Mouse (Mus musculus): ENCODE data around the gene Bid.

The Bid gene

DNA sequence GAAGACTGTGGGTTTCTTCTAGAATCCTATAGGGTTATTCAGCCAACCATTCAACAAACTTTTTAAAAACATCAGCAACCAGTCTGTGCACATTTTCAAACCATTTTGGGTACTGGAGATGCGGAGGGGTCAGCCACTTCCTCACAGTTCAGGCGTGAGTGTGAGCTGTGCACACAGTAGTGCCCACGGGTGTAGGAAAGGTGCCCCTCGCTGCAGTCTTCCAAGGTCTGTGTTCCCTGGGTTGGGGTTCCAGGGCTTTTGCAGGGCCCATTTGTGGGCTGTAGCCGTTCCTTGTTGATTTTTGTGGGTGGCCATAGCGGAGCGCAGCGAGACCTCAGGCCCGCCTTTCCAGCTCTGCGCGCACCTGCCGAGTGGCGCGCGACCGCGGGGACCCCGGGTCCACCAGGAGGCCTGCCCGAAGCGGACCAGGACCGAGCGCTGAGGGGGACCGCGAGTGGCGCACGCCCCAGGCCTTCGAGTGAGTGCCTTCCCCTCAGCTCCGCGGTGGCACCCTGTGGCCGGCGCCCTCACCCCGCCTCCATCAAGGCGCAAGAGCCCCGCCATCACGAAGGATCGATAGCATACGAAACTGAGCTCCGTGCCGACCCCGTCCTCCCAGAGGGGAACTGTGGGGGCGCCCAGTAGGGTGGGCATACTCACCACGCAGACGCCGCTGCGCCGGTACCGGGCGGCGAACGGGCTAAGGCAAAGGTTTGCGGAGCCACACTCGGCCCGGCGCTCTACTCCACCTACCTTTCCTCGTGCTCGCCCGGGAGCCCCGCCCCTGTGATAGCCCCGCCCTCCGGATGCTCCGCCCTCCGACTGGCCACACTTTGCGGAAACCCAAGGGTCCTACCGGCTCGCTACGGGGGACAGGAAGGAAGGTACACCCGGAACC lies at the start of gene Bid:
Gene Bid, minus strand, starts transcription at position 780 of the 898 bp plus-strand sequence.
- DNase-seq = peak; percentile 94 to 95

DNA sequence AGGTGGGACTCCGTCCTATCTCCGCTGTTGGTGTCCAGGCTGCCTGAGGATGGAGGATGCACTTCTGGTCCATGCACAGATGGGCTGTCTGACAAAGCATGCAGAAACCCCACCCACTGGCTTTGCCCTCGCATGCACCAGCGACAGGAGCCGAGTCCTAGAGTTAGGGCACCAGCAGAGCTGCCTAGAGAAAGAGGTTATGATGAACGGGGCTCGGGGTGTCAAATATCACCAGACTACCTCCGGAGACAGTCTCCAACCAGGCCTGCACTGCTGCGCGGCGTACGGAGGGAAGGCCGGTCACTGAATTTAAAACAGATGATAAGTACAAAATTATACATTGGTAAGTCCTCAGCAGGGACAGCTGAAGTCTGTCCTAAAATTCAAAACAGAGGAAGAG lies 49.2 kb upstream of the Bid start:
- no peak for DNase-seq

DNA sequence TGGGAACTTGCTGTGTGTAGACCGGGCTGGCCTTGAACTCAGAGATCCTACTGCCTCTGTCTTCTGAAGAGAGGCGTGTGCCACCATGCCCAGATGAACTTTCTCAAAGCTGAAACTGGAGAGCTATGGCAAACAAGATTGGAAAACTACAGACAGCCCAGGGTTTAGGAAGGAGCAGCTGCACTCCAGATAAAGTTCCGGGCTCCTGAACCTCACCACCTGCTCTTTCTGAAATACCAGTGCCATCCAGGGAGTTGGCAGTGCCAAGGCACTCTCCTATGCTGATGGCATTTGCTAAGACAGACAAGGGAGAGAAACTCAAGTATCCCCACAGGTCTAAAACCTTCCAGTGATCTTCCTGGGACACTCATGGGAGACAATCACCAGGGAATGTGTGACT lies 47.5 kb upstream of the Bid start:
- no peak for DNase-seq

DNA sequence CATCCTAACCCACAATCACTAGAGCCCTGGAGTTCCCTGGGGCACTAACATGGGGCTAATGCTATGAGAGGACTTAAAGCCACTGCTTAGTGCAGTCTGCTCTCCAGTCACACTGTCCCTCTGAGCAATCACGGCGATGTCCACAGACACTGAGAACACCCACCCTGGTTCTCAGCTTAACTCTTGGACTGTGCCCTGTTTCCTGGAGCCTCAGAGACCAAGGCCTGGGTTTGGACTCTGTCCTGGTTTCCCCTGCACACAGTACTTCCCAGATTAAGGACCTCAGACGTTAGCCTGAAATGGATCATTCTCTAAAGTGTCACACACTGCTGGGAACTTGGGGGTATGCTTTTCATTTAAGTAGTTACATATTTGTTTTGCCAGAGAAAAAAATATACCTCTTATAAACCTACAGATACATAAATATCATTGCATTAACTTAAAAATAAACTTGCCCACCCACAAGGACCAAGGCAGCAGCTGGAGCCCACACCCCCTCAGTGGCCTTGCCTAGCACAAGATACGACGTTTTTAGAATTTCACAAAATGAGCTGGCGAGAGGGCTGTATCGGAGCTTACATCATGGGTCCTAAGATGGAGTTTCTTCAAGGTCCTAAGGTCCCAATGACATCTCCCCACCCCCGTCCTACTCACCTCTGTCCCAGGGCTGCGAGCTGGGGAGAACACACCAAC lies 43.8 kb upstream of the Bid start:
- no peak for DNase-seq

DNA sequence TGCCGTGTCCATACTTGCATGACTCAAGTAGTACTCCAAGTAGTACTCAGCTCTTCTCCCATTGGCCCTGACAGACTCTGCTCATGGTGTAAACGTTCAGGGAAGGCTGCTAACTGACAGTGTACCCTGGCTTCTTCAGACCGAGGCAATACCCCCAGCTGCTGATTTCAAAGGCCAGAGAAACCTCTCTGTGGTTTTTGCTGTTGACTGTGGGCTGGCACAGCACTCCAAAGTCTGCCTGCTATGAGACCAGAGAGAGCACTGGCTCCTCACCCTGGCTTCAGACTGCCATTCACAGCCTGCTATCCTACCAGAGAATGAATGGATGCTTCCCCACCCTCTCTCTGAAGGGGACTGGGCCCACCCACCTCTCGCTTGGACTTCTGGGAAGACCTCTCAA lies 40.7 kb upstream of the Bid start:
- no peak for DNase-seq

DNA sequence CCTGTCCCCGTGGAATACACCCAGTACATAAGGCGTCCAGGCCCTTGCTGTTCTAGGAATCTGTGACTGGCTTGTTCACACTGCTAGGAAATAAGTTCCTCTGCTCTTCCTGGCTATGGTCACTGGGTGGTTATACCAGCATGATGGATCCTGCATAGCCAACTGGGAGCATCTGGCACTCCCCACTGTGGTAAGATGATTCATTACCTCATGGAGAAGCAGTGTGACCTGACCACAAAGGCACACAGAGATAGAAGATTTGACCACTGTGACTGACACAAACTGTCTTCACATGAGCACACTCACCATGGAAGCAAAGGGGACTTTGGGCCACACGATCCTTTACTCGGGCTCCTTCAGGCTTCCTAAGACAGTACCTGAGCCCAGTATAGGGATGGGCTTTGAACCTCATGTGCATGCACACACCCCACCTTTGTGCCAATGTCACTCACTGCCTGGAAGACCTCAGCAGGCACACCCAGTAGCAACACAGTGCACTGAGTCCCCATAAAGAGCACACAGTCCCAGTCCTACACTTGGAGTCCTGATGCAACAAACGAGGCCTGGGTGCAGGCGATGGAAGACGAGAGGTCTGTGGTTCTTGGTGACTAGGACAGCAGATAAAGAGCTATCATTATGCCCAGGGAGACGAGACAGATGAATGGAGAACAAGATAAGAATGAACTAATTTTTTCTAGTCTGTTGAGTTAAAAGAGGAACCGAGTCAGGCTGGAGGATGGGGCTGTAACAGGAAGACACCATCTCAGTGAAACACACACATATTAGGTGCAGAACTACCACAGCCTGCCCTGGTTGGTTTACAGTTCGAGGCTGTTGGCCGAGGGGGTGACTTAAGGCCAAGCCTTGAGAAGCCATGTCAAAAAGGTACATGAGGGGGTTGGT lies 39.9 kb upstream of the Bid start:
- DNase-seq = no peak

DNA sequence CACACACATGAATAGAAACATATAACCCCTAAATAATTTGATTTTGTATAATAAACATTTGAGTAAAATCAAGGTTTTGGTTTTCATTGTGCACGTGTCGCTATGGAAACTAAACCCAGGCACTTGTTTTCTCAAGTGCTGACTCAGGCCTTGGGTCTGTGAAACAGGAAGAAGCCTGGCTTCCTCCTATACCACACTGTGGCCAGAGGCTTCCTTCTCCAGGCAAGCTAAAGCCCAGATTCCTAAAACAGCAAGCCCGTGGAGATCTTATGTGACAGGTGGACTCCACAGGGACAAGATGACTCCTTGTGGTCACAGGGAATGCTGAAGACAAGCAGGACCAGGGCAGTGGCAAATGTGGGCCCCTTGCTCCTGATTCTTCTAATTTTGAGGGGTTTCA lies 38.6 kb upstream of the Bid start:
- no peak for DNase-seq

DNA sequence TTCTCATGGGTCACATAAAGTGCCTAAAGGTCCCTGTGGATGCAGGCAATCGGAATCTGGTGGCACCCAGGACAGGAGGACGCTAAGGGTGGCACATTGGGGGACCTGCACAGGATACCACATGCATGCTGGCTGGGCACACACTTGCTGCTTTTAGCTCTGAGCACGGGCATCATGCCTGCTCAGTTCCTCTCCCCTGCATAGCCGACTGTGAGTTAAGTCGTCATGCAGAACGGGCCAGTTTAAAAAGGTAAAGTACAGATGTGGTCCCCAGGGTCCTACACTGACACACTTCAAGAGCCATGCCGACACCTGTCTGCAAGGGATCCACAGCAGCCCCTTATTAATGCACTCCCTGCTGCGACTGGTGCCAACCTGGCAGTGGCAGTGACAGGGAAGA lies 37.6 kb upstream of the Bid start:
- DNase-seq = no peak

DNA sequence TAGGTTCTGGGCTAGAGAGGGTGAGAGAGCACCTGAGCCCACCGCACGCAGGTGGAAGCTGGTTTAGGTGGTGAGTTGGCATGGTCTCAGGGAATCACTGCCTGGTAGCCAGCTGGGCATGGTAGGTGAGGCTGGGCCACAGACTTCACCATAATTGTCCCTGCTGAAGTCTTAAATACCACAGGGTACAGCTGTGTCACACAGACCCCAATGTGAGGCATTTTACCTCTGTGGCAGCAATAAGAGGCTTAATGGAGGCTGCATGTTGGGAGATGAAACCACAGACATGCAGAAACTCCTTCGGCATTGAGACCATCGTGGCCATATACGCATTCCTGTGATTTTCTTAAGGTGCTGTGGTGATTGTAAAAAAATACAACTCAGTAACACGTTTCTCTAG lies 35.8 kb upstream of the Bid start:
- DNase-seq = no peak

DNA sequence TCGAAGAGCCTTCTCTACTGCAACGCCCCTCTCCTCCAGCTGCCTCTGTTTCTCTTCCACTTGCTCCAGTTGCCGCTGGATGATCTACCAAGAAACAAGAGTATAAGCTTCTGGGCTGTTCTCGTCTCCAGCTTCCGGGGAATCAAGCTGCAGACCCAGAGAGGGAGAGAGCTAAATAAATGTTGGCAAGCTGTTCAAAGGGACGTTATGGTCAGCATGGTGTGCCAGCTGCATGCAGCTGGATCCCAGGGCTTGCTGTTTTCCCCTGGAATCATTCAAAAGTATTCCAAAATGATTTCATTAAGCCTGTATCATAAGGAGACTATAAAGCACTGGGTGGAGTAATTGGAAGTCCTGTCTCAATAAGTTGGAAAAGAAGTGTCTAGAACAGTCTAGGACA lies 34.7 kb upstream of the Bid start:
- no peak for DNase-seq

DNA sequence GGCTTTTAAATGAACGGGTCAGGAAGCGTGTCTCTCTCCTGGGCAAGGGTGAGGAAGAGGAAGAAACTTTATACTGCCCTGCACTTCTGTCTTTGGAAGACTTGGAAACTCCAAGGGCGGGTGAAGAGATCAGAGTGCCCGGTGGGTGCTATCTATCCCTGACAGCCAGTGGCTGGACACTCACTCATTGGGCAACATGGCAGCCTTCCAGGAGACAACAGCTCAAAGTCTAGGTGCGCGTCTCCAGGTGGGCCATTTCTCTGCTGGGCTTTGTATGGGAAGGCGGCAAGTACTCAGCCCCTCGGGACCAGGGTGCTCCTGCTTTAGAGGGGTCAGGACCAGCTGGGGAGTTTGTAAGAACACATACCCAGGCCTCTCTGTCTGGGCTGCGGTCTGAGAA lies 28.9 kb upstream of the Bid start:
- no peak for DNase-seq

DNA sequence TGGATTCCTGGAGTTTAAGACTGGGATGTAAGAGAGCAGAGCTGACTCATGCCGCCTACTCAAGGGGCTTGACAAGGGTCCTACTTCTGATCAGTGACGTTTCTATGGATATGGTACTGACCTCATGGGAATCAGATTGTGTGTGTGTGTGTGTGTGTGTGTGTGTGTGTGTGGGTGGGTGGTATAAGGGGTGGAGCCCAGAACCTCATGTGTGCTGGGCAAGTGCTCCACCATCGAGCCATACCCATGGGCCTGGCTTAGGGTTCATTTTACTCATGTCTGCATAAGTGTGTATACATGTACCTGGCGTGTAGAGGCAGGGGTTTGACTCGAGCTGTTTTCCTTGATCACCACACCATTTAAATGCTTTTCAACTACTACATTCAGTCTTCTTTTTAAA lies 27.3 kb upstream of the Bid start:
- no peak for DNase-seq

DNA sequence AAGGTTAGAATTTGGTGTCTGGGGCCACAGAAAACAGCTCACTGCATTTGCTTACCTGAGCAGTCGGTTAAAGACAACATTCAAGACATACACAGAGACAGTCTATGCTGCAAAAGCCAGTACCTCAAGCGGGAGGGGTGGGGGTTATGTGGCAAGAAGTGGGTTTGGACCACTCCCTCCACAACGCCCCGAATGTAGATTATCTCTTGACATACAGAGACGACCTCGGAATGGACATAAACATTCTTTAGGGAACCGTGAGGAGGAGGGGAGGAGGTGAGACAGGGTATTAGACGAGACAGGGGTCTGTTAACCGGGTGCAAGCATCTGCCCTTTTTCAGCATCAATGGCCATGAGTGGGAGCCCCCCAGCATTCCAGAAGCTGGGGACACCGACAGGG lies 26.9 kb upstream of the Bid start:
- DNase-seq = no peak

DNA sequence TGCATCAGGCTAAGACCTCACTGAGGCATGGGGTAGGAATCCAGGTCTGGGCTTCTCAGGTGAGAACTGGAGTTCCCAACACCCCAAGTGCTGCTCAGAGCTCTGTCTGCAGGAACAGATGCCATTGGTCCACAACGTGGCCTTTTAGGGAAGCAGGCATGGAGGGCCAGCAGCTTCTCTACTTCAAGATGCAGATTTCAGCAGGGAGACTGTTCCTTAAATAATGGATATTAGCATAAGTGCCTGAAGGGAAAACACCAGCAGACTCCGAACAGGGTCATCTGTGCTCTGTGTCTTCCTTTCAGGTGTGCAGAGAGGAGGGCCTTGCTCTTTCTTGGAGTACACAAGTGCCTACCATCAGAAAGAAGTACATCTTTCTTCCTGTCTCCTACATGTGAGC lies 26.4 kb upstream of the Bid start:
- DNase-seq = no peak

DNA sequence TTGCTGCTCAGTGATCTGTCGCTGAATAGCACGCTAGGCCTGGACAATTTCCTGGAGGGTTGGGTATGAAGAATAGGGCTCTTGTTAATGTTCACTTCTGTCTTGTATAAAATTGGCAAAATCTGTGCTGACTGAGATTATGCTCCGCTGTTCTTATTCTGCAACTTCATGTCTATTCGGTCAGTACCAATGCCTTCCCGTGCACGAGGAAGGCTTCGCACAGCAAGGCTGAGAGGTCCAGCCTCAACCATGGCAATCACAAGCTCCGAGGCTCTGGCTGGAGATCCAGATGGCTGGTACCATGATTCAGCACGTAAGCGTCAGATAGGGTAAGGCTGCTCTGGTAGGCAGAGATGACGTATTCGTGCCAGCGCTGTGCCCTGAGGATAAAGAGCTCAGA lies 24.9 kb upstream of the Bid start:
- DNase-seq = no peak

DNA sequence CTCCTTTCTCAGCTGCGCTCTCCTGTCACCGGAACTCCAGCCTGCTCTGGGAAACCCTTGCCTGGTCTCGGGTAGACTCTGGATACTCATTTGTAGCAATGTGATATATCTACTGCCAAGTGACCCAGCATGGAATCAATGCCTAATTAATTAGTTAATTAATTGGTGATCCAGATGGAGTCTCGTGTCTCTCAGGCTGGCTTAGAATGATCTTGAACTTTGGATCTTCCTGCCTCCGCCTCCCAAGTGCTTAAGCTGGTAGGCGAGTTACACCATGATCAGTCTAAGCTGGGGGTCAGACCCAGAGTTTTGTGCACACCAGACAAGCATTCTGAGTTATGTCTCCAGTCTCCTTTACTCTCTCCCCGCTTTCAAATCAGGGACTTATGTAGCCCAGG lies 24.4 kb upstream of the Bid start:
- DNase-seq = no peak

DNA sequence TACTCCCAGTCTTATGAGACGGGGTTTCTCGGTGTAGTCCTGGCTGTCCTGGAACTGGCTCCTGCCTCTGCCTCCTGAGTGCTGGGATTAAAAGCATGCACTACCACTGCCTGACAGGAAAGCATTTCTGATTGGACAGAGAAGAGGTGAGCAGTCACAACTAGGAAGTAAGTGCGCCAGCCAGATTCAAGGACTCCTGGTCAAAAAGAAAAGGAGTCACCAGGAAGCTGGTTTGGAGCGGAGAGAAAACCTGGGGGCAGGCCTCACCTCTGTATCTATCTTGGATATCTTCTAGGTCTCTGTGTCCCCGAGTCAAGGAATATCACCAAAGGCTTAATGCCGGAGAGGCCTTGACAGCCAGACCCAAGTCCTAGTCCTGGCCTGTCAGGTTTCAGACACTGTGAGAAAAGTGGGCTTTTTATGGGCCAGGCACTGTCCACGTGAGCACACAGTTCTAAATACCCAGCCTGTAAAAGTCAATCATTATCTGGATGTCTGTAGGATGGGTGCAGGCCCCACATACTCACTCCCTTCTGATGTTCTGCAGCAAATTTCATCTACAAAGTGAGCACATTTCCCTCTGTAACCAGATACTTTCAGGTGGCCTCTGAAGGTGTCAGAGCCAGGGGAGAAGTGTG lies 23.9 kb upstream of the Bid start:
- DNase-seq = no peak

DNA sequence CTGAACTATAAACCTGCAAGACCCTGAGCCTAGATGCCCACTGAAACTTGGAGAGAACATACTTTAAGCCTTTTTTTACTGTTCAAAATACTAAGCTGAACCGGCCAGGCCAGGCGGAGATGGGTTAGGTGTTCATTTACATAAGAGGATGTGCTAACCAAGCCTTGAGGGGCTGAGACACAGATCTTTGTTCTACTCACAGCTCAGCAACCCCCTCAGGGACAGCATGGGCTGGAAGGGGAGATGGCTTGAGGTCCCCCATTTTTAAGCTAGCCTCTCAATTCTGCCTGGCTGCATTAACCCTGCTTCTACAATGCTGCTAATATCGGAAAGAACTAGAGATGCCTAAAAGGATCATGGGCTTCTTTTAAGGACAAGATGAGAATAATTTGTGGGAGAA lies 23.1 kb upstream of the Bid start:
- DNase-seq = no peak

DNA sequence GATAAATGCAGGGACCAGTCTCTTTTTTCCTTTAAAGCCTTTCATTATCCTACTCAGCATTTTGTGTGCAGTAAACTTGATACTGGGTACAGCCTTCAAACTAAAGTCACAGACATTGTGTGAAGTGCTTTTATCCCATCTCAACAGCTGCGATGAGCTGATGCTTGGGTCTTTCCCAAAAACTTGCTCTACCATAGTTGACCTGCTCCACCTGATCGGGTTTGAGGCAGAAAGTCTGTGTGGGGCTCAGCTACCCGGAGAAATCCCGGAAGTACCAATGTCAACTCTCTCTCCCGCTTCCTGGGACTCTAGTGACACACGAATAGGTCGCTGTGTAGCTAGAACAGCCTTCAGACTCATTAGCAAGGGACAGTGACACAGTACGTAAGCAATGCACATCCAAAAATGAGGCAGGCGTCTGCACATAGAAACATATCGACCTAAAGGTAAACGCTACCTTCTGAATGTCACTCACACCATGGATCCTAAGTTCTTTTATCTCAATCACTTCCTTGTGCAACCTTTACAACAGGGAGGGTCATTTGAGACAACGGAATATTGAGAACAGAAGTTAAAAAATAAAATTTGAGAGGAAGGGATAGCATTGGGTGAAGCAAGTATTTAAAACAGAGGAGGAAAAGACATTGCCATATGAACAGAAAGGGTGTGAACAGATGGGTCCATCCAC lies 22.3 kb upstream of the Bid start:
- no peak for DNase-seq

DNA sequence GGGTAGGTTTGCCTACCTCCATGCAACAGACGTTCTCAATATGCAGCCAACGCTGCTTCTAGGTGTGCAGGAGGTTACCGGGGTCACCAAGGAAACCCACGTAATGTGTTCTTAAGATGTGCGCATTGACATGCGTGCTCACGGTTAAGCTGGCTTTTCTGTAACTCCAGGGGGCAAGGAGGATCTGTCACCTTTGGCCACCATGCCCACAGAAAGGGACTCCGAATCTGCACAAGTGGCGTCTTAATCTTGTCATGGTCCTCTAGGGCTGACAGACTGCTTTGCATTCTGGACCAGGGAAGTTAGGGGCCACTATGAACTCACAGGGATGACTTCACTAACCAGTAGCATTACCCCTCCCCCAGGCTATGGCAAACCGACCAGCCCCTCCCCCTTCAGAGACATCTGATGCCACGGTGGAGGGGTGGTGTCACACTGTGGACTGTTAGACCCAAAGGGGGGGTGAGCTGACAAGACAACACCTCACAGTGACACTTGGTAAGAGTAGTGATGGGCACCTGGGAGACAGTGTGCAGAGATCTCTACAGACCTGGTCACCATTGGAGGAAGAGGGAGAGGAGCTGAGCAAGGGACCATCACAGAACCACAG lies 21.5 kb upstream of the Bid start:
- DNase-seq = no peak

DNA sequence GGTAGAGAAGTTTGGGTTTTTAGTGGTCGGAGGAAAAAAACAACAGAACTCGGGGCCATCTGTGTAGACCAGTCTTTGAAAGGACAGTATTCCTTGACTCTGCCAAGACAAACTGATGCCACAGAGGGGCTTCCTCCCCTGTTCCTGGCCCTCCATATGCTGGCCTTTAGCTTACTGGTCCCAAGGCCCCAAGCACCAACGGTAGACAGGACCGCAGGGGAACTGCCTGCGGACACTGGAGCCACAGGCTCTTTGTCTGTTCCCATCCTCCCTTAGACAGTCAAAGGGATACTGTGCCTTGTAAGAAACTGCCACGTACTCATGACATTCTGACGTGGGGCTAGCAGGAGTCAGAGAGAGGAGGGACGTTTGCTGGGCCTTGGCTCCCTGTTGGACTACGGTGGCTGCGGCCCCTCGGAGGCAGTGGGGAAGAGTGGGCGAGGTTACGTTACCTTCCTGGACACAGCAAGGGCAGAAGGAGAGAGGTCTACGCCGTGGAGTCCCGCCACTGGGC lies 20.5 kb upstream of the Bid start:
- DNase-seq = no peak

DNA sequence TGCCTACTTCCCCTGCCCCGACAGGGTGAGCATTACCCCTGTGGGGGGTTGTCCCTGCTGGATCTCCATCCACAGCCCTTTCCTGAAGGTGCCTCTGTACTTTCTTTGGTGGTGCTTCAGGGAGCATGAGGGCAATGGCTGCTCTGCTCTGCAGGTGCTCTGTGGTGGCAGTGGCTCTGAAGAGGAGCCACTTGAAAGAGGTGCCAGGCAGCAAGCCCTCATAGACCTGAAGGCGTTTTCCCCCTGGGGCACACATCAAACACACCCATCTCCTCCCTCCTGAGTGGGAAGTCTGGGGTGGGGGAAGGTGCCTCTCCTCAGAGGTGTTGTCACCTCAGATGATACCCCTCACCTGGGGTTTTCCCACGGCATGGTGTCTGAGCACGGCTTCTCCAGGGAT lies 17.5 kb upstream of the Bid start:
- no peak for DNase-seq

Data from cerebellum, postnatal 10 days (tissue).